Mouse (Mus musculus): ENCODE measurements around the gene Bco1.

The Bco1 gene

DNA sequence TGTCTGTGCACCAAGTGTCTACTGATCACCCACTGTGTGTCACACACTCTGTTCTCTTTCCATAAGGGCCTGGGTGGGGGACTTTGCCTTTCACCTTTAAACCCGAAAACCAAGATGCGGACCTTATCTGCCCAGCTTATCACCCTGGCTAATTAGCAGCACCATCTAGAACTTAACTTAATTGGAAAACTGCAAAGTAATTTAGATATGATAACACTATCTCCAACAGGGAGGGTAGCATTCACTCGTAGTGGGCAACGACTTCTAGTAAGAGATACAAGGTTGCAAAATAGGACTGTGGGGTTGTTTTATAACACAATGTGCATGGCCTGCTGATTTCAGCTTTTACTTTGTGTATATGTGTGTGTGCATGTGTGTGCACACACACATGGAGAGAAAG, 5.9 kb upstream of the Bco1 start:
- no peak for DNase-seq (ENCODE audit: low read depth, low spot score)

DNA sequence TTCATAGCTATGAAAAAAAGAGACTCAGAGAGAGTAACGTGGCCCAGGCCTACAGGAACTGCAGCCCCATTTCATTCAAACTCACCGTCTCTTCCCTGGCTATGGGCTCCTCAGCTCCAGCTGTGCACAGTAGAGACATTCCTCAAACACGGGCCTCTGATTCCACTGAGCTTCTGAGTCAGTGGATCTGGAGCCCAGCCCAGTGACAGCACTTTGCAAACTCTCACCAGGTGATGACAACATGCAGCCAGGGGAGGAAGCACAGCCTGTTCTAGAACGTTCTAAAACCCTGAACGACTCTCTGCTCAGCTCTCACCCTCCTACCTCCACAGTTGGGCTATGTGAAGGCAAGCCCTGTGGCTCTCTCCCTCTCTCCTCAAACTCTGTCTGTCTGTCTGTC, 1.6 kb upstream of the Bco1 start:
- DNase-seq (ENCODE audit: low read depth, low spot score): peak; percentile 57

DNA sequence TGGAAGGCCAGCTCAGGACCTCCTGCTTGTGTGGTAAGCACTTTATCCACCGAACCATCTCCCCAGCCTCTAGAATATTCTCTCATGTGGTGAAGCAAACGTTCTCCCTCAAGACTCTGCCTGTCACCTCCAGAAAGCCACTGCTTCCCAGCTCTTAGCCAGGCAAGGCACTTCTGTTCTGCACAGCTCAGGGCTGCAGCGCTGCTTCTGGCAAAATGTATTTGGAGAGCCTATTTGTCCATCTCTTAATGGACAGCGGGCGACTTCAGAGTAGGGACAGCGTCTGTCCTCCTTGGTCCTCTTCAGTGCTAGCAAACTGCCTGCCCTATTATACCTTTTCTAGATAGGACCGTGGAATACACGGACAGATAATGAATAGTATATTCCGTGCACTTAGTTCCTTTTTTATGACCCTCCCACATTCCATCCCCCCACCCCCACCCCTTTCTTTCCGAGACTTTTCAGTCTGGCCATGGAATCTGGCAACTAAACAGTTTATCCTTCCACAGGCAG, 1.5 kb downstream of the Bco1 start:
- no peak for DNase-seq (ENCODE audit: low read depth, low spot score)

DNA sequence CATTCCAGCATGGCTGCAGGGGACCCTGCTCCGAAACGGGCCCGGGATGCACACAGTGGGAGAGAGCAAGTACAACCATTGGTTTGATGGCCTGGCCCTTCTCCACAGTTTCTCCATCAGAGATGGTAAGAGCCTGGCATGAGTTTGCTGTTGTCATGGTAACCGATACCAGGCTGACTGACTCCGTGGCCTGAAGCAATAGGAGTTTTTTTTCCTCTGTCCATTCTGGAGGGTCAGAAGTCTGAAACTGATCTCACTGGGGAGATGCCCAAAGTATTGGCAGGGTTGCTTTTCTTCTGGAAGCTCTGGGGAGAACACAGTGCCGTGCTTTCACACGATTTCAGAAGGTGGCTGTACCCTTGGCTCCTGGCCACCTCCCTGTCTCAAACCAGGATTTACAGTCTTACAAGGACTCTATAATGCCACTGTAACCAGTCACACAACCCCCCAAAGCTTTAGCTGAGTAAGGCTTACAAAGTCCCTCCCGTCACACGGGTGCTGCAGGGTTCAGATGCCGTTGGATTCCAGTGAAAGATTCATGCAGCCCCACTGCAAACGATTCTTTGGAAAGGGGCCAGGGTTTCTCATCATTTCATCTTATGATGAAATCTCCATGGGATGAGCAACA, 2.0 kb downstream of the Bco1 start:
- peak; percentile 33 for DNase-seq (ENCODE audit: low read depth, low spot score)

DNA sequence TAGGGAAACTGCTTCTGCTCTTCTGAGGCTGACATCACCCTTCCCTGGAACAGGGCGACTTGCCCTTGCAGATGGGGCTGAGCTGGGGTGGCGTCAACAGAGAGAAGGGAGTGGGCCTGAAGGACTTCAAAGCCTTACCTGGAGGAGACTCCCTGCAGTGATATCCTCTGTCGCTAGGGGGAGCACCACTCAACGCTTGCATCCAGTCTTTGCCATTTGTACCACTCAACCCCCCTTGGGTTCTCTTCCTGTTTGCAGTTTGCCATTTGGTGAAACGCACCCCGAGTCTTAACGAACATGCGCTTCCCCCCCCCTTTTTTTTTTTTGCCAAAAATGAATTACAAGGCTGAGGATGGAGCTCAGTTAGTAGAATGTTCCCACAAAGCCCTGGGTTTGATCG, 11.9 kb downstream of the Bco1 start:
- DNase-seq (ENCODE audit: low read depth, low spot score): peak; percentile 35

DNA sequence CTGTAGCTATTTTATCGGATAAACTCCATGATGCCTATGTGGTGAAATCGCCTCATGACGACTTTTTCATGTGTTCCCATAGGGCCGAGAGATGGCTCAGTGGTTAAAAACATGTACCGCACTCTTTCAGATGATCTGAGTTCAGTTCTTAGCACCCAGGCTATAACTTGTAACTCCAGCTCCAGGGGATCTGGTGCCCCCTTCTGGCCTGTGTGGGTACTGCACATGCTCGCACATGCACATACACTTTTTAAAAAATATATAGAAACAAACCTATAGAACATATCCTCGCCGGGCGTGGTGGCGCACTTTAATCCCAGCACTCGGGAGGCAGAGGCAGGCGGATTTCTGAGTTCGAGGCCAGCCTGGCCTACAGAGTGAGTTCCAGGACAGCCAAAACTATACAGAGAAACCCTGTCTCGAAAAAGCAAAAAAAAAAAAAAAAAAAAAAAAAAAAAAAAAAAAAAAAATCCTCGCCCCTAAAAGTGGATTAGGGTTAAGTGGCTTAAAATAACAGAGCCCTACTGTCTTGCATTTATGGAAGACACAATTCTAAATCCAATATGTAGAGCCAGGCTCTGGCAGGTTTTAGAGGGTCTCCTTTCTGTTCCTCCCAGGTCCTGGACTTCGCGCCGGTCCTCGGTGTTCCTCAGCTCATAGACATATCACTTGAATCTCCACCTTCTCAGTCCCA, 13.5 kb downstream of the Bco1 start:
- DNase-seq (ENCODE audit: low read depth, low spot score): no peak

DNA sequence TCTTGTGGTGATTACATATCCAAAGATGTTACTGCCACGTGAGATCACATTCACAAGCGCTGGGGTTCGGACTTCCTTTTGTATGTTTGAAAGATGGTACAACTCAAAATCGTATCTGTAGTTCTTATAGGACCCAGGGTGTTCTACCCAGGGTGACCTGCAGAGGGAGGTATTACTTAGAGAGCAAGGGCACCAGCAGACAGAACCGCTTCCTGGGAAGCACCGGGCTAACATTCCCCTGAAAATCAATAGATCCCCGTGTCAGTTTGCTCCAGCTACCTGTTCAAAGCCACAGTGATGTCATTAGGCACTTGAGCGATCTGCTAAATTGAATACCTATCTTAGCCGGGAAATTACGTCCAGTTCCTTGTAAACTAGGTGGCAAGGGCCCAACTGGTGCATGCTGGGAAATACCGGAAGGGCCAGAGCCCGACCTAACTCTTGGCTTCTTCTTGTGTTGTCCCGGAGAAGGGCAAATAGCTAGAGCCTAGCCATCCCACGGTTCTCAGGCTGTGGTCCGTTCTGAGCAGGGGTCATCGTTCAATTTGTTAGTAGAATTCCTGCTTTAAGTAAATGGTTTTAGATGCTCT, 14.2 kb downstream of the Bco1 start:
- no peak for DNase-seq (ENCODE audit: low read depth, low spot score)

DNA sequence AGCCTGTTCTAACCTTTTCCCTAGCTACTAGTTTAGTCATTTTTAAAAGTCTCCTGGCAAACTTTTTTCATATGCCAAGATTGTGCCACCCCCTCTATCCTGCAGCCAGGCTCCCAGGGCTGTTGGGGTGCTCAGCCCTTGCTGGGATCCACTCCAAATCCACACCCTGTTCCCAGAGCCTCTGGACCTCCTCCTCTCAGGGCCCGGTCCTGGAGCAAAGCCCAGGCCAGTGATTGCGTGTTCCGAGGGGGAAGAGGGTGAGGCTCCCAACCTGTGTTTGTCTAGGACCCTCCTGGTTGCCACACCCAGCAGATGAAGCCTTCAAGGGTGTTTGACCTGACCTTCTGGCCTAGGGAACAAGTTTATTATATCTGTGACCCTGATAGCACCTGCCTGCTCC, 16.0 kb downstream of the Bco1 start:
- DNase-seq (ENCODE audit: low read depth, low spot score): no peak

DNA sequence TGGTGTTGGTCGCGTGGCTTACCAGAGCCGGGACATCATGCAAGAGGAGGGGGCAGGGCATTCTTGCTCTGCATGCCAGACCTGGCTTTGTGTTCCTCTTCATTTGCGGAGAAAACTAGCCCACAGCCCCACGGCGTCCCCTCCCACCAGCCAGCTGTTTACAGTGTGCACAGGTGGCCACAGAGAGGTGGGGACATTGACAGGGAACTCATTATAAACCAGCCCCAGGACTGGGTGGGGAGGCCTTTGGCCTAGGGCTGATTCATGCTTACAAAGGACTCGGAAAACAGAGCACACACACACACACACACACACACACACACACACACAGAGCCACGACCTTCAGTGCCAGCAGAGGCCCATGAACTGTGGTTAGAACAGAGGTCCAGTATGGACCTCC, 16.6 kb downstream of the Bco1 start:
- no peak for DNase-seq (ENCODE audit: low read depth, low spot score)

DNA sequence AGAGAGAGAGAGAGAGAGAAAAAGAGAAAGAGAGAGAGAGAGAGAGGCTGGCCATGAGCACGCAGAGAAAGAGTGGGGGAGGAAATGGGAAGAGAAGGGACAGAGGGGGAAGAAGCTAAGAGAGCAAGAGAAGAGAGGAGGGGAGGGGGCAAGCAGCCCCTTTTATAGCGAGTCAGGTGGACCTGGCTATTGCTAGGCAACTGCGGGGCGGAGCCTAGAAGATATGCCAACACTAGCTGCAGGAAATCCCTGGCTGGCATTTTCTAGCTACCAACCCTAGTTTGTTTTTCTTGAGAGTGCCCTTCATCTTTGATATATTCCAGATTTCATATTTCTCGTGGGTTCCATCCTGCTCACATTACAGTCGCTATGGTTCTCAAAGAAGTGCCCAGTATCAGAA, 19.4 kb downstream of the Bco1 start:
- no peak for DNase-seq (ENCODE audit: low read depth, low spot score)

DNA sequence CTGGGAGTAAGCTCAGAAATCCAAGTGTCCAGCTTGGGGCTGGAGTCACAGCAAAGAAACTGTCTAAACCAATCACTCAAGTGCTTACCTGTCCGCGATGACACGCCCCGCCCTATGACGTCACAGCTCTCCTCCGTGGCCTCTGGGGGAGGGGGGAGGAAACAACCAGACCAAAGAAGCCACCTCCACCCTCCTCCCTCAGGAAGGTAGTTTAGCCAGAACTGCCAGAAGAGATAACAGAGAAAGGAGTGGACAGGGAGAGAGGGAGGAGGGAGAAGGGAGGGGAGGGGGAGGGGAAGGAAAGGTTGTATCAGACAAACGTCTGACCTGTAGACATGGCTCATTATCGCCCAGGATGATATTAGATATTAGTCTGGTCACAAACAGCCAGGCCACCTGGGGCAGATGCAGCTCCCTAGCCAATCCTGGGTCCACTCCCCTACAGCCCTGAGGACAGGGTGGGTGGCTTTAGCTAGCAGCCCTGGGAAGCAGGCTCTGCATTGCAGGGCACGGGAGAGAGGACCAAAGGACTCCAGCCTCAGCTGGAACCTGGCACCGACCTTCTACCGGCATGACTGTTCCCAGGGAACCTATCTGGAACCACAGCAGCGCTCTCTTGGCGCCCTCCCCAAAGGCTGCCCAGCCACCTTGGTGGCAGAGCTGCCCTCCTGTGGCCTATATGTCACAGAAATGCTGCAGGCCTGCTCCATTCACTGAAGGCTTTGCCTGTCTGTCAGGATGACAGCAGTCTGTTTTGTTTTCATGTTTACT, 20.2 kb downstream of the Bco1 start:
- DNase-seq (ENCODE audit: low read depth, low spot score): no peak

DNA sequence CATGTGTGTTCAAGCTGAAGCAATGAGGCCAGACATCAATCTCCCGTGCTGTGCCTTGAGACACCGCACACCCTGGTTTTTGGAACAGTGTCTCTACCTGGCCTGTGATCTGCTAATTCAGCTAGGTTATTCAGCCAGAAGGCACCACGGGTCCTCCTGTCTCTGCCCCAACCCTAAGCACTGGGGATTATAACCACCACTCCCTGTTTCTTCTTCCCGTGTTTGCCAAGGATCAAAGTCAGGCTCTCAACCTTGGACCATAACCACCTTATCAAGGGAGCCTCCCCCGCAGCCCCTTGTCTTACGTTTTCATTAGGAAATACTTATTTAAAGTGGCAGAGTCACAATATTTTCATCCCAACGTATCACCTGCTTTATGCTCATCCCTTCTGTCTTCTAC, 20.9 kb downstream of the Bco1 start:
- DNase-seq (ENCODE audit: low read depth, low spot score): no peak

DNA sequence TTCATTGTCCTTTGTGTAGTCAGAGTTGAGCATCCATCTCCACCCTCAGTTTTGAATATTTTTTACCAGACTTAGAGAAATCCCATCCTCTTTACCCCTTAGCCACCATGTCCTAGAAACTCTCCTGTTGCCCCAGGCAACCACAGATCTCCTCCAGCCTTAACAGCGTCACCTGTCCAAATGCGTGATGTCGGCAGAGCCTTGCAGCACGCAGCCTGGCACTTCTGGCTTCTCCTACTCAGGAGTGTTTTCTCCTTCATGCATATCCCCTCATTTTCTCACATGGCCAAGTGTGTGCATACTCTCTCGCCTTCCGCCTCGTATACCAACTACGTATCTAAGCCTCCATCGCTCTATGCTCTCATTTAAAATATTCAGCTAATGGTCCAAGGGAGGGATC, 22.8 kb downstream of the Bco1 start:
- peak; percentile 43 for DNase-seq (ENCODE audit: low read depth, low spot score)

DNA sequence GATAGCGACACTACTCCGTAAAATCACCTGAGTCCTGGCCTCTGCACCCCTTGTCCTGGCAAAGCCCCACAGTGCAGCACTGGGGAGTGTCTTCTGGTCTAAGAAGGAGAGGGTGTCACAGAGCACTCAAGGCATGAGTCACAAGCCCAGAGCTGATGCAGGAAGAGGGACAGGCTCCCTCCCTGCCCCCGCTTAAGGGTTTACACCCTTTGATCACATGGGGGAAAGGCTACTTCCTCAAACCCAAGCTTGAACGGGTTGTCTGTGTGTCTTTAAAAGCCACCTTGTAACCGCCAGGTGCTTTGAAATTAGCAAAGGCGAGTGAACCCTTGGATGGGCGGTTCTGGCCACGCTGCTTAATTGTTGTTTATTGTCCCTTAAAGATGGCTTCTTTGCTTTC, 25.6 kb downstream of the Bco1 start:
- DNase-seq (ENCODE audit: low read depth, low spot score): no peak

DNA sequence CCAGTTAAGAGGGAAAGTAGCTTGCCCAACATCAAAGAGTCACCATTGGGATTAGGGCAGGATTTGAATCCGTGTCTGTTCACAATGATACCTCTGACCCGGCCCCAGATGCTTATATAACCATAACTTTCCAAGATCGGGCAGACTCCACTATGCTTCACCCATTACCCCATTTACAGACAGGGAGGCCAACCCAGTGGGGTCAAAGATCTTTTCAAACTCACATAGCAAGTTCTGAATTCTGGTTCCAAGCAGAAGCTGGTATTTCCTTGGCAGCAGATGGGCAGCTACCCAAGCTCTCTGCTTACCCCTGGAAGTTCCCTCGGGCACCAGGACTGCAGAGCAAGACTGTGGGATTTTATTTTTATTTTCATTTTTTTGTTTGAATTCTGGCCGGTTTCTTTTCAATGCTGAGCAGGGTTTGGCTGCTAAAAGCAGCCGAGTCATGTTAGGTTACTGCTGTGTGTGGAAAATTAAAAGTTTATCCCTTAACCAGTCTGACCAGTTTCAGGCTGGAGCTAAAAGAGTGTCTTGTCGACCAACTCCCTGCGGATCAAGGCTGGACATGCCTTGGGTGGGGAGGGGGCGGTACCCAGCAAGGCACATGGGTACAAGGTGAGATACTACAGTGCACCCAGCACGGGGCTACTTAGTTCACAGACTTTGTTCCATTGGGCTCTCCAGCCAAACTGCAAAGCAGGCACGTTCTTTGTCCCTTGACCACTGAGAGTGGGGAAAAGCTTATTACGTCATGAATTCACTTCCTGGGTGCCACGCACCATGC, 28.4 kb downstream of the Bco1 start:
- no peak for DNase-seq (ENCODE audit: low read depth, low spot score)

DNA sequence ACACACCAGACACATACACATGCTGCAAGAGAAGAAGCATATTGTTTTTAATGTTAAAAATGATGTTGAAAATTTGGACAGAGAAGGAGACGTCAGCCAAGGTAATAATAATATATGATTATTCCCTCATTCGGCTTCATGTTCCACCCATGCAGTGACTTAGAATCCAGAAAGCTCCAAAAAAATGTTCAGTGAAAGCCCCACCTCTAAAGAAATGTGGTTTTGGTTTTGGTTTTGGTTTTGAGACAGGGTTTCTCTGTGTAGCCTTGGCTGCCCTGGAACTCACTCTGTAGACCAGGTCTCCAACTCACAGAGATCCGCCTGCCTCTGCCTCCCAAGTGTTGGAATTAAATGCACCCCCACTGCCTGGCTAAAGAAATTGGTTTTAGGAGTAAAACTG, 30.2 kb downstream of the Bco1 start:
- no peak for DNase-seq (ENCODE audit: low read depth, low spot score)

DNA sequence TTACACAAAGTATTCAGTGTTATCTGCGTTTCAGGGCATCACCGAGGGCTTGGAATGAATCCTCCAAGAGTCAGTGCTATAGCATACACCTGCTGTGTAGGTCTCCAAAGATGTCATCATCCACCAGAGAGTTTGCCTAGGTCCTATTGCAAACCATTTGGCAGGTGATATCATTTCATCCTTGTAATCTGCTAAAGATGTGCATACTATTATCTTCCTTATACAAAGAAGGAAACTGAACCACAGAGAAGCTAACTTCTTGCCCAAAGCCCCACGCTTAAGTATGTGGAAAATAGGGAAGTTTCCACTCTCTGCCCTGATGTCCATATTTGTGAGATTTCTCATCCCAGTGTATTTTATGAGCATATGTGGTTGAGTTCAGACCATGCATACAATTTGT, 30.8 kb downstream of the Bco1 start:
- DNase-seq (ENCODE audit: low read depth, low spot score): no peak

DNA sequence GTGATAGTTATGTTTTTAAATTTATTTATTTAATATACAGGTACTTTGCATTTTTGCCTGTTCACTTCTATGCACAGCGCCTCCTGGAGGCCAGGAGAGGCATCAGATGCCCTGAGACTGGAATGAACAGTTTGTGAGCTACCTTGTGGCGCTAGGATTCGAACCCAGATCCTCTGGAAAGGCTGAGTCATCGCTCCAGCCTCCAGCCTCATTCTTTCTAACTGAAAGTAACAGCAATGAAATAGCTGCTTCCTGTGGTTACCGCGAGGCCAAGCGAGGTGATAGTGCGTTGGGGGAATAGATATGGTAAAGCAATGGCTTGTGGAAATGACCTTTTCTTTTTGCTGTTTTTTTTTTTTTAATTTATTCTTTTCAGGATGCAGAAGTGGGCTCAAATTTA, 31.4 kb downstream of the Bco1 start:
- no peak for DNase-seq (ENCODE audit: low read depth, low spot score)

DNA sequence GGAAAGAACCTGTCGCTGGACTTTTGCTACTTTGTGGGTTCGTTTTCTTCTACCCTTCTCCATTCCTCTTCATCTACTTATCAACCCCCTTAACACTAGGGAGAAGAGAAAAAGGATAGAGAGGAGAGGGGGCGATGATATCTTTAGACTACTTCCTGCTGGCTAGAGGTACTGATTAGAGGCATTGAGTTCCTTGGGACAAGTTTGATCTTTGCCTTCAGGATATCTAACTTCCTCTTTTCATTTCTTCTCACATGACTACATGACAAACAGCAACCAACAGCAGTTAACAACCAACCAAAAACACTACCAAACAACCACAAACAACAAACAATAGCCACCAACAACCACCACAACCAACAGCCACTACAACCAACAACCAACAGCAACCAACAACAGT, 38.0 kb downstream of the Bco1 start:
- DNase-seq (ENCODE audit: low read depth, low spot score): no peak

DNA sequence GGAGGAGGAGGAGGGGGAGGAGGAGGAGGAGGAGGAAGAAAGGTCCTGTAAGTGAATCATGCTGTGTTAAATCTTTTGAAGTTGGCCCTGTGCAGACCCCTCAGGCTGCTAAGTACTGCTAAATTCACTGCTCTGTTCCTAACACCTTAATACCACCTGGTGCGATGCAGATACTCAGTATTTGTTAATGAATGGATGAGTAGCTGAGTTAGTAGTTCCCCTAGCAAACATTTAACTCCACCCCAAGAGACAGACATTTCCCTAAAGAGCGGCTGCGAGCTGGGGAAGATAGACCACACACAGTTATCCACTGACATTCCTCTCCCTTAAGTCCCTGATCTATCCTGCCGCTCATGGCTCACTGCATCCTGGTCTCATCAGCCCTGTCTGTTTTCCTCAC, 40.7 kb downstream of the Bco1 start:
- no peak for DNase-seq (ENCODE audit: low read depth, low spot score)

DNA sequence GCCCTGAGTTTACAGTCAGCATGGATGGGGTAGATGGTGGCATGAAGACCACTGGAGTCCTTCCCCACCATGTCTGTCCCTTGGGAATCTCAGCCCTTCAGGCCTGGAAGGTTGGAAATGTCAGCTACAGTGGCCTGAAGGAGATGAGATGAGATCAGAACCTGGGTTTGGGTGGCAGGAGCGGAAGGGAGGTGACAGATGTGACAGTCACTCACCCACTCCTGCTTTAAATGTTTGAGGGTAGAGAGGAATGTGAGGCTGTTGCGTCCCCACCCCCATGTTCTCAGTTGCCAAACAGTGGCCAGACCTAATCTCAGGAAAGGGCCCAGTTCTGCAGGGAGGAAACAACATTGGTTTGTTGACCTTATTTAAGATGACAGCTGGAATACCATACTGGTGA, 41.1 kb downstream of the Bco1 start:
- DNase-seq (ENCODE audit: low read depth, low spot score): no peak

DNA sequence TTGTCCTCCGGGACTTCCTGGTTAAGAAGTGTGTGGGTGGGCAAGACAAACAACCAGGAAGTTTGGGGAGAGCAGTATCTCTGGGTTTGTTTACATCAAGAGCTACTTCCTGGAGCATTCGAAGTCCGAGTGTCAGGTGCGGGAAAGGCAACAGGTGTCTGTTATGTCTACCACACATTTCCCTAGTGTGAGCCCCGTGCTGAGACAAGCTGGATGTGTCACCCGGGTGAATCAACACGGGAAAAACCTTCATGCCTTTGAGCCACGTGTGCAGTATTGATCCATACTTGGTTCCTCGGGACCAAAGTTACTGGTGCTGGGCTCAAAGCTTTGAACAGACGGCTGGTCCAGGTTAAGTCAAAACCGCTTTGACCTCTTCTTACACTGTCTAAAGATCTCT, 41.7 kb downstream of the Bco1 start:
- DNase-seq (ENCODE audit: low read depth, low spot score): no peak
